Mouse (Mus musculus): ENCODE data around the gene Tcea3.
A peak's percentile ranks its signal among the peaks of the same experiment; 100 is the strongest.

Gene Tcea3

DNA sequence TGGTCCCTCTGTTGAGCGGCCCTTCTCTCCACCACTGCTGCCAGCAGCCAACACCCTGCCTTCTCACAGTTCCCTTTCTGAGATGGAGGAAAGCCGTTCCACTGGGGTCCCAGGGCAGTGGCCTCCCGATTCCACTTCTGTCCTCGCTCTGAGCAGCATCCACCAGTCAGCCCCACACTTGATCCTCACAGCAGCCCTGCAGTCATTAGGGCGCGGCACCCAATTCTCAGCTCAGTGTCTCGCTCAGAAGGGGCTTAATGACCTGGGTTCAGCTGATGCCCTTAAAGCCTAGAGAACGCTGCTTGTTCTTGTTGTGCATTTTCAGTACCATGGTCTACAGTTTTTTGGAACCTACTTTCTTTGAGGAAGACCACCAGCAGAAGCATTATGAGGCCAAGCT lies 33.6 kb downstream of the Tcea3 start:
- DNase-seq (ENCODE audit: low read depth, low spot score), result no peak

DNA sequence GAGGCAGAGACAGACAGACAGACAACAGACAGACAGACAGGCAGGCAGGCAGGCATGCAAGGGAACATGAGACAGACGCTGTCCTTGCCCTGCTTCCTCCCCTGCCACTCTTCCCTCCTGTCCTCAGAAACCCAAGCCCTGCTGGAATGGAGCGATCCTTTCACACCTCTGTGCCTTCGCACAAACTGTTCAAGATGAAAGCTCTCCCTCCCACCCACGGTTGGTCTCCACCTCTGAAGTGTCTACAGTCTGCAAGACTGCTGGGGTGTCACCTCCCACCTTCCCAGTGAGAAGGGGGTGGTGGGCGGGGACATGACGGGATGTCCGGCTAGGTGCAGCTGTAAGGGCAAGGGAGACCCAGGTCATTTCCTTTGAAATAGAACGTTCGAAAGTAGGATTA lies 34.1 kb downstream of the Tcea3 start:
- no peak for DNase-seq (ENCODE audit: low read depth, low spot score)

DNA sequence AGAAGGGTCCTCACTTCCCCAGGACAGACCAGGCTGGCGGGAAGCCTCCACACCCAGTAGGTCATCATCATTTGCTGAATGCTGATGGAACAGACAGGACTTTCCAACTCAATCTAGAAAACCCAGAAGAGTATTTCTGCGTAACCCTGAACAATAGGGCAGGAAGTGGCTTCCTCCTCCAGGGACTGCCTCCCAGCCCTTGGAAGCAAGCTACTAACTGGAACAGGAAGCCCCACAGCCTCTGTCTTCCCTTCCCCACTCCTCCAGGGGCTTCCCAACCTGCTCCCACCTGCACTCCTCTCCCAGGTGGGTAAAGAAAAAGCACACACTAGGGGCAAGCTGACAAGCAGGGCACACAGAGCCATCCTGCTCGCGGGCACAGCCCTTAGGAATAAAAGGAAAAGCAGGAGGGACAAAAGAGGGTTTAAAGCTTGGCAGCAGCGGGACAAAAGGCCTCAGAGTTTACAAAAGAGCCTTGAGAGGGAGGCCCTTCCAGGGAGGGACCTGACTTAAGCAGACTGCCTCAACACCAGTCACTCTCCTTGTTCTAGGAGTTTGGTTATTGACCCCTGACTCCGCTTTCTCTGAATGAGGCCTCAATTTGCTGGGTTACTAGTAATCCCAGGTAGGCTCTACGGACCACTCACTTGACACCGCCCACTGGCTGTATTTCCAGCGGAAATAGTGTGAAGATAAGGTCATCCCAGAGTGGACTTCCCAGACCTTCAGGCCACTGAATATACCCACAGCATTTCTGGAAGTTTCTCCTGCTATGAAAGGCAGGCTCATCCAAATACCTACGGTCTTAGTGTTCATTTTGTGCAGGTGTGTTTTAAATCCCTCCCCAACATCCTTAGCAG lies 35.3 kb downstream of the Tcea3 start:
- no peak for DNase-seq (ENCODE audit: low read depth, low spot score)

DNA sequence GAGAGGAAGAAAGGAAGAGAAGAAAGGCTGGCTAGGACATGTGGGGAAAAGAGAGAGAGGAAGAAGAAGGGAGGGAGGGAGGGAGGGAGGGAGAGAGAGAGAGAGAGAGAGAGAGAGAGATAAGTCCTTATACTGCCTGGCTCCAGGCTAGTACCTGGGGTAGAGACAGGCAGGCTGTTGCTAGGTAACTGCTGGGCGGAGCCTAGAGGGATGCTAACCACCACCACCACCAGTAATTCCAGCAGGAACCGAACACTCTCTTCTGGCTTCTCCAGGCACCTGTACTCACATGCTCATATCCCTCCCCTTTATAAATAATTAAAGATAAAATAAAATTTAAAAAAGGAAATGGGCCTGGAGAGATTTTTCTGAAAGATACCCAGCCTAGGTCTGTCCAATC lies 36.3 kb downstream of the Tcea3 start:
- peak; percentile 22 for DNase-seq (ENCODE audit: low read depth, low spot score)

DNA sequence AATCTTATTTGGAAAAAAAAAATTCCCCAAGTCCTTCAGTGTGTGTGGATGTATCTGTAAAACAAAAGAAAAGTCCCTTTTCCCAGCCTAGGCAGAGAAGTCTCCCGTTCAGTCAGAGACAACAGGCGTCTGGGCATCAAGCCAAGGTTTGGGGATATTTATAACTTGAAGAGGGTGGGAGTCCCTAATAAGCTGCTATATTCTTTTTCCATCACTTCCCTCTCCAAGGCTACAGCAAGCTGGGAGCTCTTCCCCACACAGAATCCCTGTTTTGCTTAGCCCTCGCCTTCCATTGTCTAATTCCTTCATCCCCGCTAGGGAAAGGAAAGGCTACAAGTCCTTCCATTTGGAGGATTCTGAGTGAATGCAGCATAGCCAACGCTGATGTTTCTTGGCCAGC lies 36.9 kb downstream of the Tcea3 start, which contains the start of gene Zfp46:
Gene Zfp46 (plus strand): TSS at position 229 of the 400 bp plus-strand sequence.
- DNase-seq (ENCODE audit: low read depth, low spot score), result peak; percentile 67

- no peak for DNase-seq (ENCODE audit: low read depth, low spot score)
These were observed 37.4 kb downstream of the Tcea3 start for GRCm38 (mm10) chr4:136284891-136285290.

- DNase-seq (ENCODE audit: low read depth, low spot score), result peak; percentile 98
These were observed 37.9 kb downstream of the Tcea3 start for GRCm38 (mm10) chr4:136285348-136285810.

GRCm38 (mm10) chr4:136285811-136286371 lies 38.4 kb downstream of the Tcea3 start:
- DNase-seq (ENCODE audit: low read depth, low spot score), result peak; percentile 97

- DNase-seq (ENCODE audit: low read depth, low spot score), result no peak
These were observed 42.6 kb downstream of the Tcea3 start for GRCm38 (mm10) chr4:136289918-136290780.

- DNase-seq (ENCODE audit: low read depth, low spot score), result no peak
These were observed 43.5 kb downstream of the Tcea3 start for GRCm38 (mm10) chr4:136290781-136291595.

DNA sequence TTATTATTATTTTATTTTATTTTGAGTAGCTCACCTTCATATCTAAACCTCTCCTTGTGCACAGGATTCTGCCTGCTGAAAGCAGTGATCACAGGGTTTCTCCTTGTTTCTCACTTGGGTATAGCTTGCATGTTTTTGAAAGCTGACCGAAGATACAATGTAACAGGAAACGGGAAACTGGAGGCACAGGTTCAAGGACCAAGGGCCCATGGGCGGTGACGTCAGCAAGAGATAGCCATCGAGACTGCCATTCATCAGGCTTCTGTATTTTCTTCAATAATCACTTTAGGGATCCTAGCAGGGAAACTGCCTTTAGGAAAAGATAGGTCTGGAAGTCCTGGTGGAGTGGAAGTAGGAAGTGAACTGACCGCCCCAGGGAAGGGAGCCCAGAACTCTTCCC lies 44.2 kb downstream of the Tcea3 start:
- no peak for DNase-seq (ENCODE audit: low read depth, low spot score)

DNA sequence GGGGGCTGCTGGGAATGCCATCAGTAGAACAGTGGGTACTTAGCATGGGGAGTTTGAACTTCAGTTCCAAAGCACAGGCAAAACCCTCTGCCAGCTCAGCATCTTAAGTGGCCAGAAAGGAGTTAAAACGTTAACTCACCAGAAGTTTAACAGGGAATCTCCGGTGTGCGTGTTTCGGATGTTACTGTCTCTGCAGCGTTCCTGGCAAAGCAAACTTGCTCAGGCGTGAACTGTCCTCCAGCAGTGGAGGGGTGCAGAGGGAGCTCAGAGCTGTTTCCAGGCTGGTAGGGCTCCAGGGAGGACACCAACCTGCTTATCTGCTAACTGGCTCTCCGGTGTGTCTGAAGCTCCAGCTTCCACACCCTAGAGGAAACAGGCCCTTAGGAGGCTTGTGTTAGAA lies 48.4 kb downstream of the Tcea3 start:
- no peak for DNase-seq (ENCODE audit: low read depth, low spot score)

GRCm38 (mm10) chr4:136302462-136302861 lies 54.9 kb downstream of the Tcea3 start:
- no peak for DNase-seq (ENCODE audit: low read depth, low spot score)

DNA sequence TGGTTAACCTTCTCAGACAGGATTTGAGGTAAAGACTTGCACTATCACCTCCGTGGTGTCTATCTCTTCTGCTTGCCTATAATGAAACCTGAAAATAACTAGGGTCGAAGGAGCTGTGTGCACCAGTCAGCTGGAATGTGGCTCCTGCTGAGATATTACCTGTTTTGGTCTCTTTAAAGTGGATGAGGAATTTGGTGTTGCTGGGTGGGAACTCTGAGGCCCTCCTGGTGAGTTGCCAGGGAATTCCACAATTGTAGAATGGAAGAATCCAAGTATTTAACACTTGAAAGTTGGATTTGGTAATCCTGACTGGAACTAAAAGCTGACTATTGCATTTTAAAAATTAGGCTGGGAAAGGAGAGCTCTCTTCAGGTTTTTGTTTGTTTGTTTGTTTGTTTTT lies 56.7 kb downstream of the Tcea3 start:
- peak; percentile 69 for DNase-seq (ENCODE audit: low read depth, low spot score)

GRCm38 (mm10) chr4:136308355-136308754 lies 60.8 kb downstream of the Tcea3 start:
- no peak for DNase-seq (ENCODE audit: low read depth, low spot score)

GRCm38 (mm10) chr4:136309780-136310179 lies 62.3 kb downstream of the Tcea3 start:
- peak; percentile 88 for DNase-seq (ENCODE audit: low read depth, low spot score)

DNA sequence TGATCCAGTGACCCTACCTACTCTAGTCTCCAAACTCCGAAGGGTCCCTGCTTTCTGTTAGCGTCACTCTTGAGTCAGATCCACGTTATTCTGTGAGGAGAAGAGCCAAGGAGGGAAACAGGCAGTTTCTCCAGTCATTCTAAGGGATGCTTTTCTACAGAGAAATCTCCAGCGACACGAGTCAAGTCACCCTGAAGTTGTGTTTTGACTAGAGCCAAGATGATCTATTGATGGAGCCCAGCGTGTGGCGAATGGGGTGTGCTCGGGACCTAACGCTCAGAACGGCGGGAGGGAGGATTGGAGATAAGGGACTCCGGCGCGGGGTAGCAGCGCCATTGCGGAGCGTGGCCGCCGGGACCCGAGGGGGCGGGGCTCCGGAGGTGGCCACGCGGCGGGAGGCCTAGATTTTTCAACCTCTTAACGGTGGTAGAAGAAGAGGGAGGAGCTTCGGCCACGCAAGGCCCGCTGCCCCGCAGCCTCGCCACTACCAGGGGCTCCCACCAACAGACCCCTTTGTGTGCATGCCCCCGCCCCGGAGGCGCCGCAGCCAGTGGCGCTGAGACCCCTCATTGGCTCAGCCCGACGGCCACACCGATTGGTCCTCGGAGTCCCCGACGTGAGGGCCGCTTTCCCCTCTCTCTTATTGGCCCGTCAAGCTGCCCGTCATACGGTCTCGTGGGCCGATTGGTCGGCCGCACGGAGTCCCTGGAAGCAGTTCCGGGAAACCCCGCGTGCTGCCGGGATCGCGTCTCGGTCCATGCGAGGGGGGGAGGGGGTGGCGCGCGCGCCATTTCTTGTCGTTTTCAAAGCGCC lies 62.9 kb downstream of the Tcea3 start, which contains the start of gene Hnrnpr:
Gene Hnrnpr (plus strand): TSS at position 714 of the 813 bp plus-strand sequence.
- peak; percentile 96 for DNase-seq (ENCODE audit: low read depth, low spot score)

DNA sequence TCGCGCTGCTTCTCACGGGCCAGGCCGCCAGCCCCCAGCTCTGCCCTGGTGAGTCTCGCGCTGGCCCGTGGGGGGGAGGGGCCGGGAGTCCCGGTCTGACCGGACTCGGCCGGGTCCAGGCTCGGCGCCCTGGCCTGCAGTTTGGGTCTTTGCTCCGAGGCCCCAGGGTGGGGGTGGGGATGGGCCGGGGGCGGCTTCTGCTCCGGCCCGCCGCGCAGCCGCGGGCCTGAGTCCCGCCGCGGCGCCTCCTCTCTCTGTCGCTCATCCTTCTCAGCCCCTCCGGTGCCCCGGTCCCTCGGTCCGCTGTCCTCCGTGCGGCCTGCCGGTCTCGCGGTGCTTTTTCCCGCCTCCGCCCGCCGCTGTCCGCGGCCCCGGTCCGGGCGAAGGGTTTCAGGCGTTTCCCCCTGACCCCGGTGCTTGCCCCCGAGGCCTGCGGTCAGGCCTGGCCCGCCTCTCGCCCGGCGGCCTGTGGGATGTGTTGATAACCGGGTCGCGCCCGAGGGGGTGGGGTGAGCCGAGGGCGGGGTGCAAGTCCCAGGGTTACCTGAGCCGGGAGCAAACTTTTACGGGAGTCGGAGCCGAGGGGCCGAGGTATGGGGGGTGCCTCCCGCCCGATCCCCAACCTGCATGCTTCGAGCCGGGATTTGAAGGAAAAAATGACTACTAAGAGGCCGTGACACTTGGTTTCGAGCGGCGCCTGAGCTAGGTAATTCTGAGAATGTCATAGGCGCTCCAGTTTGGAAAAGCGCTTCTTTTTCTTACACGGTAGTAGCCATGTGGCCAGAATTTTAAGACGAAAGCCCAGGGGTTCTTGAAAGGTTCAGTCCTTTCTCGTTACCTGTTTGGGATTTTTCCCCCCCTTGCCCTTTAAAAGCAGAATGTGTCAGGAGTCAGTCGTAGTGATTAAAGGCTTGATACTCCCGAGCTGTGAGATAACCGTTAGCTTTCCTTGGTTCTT lies 63.8 kb downstream of the Tcea3 start:
- peak; percentile 43 for DNase-seq (ENCODE audit: low read depth, low spot score)

DNA sequence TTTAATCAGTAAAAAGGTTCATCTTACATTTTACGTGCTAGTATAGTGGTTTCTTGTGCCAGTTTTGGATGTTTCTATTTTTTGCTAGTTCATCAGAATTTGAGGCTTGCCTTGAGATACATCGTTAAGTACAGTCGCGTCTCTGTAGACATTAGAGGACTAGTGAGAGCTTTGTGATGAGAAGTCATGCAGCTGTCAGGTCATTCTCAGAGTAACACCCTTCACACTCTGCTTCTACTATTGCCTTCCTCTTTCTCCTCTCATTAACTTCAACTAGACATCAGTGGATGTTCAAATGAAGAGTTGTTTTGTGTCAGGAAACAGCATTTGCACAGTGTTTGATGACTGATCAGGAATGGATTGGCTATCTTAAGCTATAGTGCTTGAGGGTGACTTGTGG lies 65.1 kb downstream of the Tcea3 start:
- DNase-seq (ENCODE audit: low read depth, low spot score), result no peak

Data from 3T3-L1 (cell line).